ENCODE assay signal across 8 mouse cellular contexts in the genomic region with DNA sequence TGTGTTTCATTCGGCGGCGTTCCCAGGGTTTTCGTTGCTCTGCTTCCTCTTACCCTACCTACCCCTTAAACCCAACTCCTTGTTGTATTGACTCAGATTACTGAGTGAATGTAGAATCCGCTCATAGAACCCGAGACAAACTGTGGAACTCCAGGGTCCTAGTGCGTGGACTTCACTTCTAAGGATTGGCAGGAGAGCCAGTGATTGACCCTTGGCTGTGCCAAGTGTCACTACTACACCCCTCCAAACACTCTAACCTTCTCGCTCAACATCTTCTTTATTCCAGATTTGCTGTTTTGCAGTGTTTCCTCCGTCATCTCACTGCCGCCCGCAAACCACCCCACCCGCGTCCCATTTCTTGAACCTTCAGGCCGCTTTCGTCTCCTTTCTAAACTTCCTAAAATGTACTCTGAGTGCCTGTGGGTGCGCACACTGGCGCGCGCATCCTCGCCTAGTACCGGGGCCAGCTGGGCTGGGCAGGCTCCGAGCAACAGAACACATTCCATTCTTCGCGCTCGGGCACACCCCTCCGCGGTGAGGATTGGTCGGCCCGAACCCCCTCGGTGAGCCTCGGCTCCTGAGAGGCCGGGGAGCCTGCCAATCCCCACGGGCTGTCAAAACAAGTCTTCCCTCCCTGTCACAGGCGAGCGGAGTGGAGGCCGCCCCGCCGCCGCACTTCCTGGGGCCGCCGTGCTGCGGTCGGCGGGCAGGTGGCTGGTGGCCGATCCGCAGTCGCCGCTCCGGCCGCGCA. TPM values are rescaled to one million over a fixed set of nuclear protein-coding genes. Genes with fewer than 3 reads are reported as not detected.
A peak's percentile ranks its signal among the peaks of the same experiment; 100 is the strongest.
DNase-seq lines count a peak whose midpoint lies in the region; ATAC-seq and TF ChIP-seq lines count a peak whose summit lies in the region.

A gene (plus strand): TSS at position 650 of the 751 bp plus-strand sequence.

- no peaks in the 10 kb centered on the region for H3K36me3 ChIP-seq in intestine, embryonic 14.5 days (ENCODE audit: control insufficient read depth, insufficient read depth, low read length)

- H3K27ac ChIP-seq in cortical plate, adult 2 months (ENCODE audit: insufficient read depth, low read length), result peak within 1 kb of the TSS; percentile 73
- peak within 1 kb of the TSS; percentile 38; the same call in 1 of the 2 replicates for H3K27ac ChIP-seq in intestine, embryonic 14.5 days (ENCODE audit: low read depth)

- TF ChIP-seq CTCF in cortical plate, adult 2 months (IDR thresholded peaks at IDR 0.05; ENCODE audit: extremely low read depth, insufficient read depth, low read length), result no peak

- peak; percentile 57; the same call in 1 of the 2 replicates for TF ChIP-seq POLR2A in cortical plate, adult 2 months (IDR thresholded peaks at IDR 0.05; ENCODE audit: extremely low read depth, insufficient read depth, low read length)

- DNase-seq in adipocyte (ENCODE audit: low spot score), result peak; percentile 67
- peak; percentile 97 for DNase-seq in gastrocnemius, postnatal 14 days
- peak; percentile 92 for DNase-seq in intestine, embryonic 14.5 days (ENCODE audit: low spot score)
- peak; percentile 97 to 98 for DNase-seq in left cerebral cortex, postnatal 10 days (ENCODE audit: extremely low spot score in 1 of 2, low spot score in 2 of 2)
- peak; percentile 99 for DNase-seq in right cerebral cortex, postnatal 10 days (ENCODE audit: low spot score in 2 of 2)
- DNase-seq in urinary bladder, postnatal 14 days (ENCODE audit: low spot score), result peak; percentile 97

- intact Hi-C loops in gastrocnemius, postnatal 14 days (cut with DNase I; ENCODE audit: low total_unique reads), result loop anchor here (2.0 to 10.0 kb wide), 2 partner anchors 431 to 469 kb away; no protein-coding TSS in a partner anchor
- intact Hi-C loops in left cerebral cortex, postnatal 10 days (cut with DNase I), result loop anchor here (2.0 to 10.0 kb wide), 3 partner anchors 199 to 433 kb away; no protein-coding TSS in a partner anchor

- H3K4me1 ChIP-seq in cortical plate, adult 2 months (ENCODE audit: control insufficient read depth, insufficient read depth, low read length), result no peaks in the 10 kb centered on the region; the same call in 1 of the 2 replicates
- H3K4me1 ChIP-seq in intestine, embryonic 14.5 days (replicated peaks; ENCODE audit: control insufficient read depth, insufficient read depth, low read length), result 0 out of 2 replicates have a peak, but pooled peaks cover 8% of the 10 kb centered on the region

- WGBS in intestine, embryonic 14.5 days, result 2% methylated on average over 51 of the region's 51 CpGs

- H3K4me2 ChIP-seq in intestine, embryonic 14.5 days (ENCODE audit: low read length), result peak within 1 kb of the TSS; percentile 94

- peak within 1 kb of the TSS; percentile 58 for H3K4me3 ChIP-seq in cortical plate, adult 2 months (ENCODE audit: insufficient read depth, low read length)
- H3K4me3 ChIP-seq in intestine, embryonic 14.5 days (ENCODE audit: low read depth, low read length), result peak within 1 kb of the TSS; percentile 73

- peak; percentile 99 for ATAC-seq in intestine, embryonic 14.5 days (replicated peaks; ENCODE audit: low FRiP score, low TSS enrichment, low read depth)
- ATAC-seq in megakaryocyte progenitor cell, adult 5-6 weeks (replicated peaks; ENCODE audit: poor library complexity), result peak; percentile 98

- no peaks in the 10 kb centered on the region for H3K9me3 ChIP-seq in intestine, embryonic 14.5 days (ENCODE audit: control insufficient read depth, low read length)

- peaks cover 8% of the 10 kb centered on the region; the same call in 1 of the 2 replicates for H3K27me3 ChIP-seq in intestine, embryonic 14.5 days (replicated peaks; ENCODE audit: control insufficient read depth, insufficient read depth, low read length)

- peak within 1 kb of the TSS; percentile 52 for H3K9ac ChIP-seq in intestine, embryonic 14.5 days (ENCODE audit: low read length)

RNA-seq across cellular contexts. Expression of the gene that starts here (rescaled TPM):
- 7.7 and 8.6 TPM in 2 replicates for polyA plus RNA-seq in cortical plate, adult 2 months (2012; rRNA removed)
- total RNA-seq in gastrocnemius, postnatal 14 days (2021), result 1 to 10 TPM; 5.2 to 6.0 TPM
- 2.0 and 2.1 TPM in 2 replicates for polyA plus RNA-seq in intestine, embryonic 14.5 days (2014; fragmentation: Nextera tagmentation; extraction: Ambion mirVana)
- 10 to 100 TPM; 14.1 to 14.7 TPM for total RNA-seq in left cerebral cortex, postnatal 10 days (2021)
- 0.12 and 0.42 TPM in 2 replicates for total RNA-seq in megakaryocyte progenitor cell, adult 5-6 weeks (2015)
- not detected in 2 replicates for total RNA-seq in megakaryocyte progenitor cell, adult 5-6 weeks (2017)

Comparison
In these comparisons a context has a peak if more than half of its experiments do, and no peak if none do; other contexts are left out.
1. Peak in every context shown above with its lines: DNase-seq, ATAC-seq, H3K4me3 ChIP-seq and H3K27ac ChIP-seq.
2. RNA of the gene that starts here (total RNA-seq): 14.1 to 14.7 TPM in left cerebral cortex, postnatal 10 days and 5.2 to 6.0 TPM in gastrocnemius, postnatal 14 days; 0.12 to 0.42 TPM in megakaryocyte progenitor cell, adult 5-6 weeks; every median in the first group is over 4 times any median in the second.
3. Peak in ATAC-seq in megakaryocyte progenitor cell, adult 5-6 weeks; RNA of the gene not detected or under 1 TPM.